Mouse (Mus musculus) G1E (cell line): ENCODE data around the gene Ppm1j.

ENCODE experiments used
- CTCF ChIP-seq: IDR thresholded peaks from 2 replicates; pipeline ENCODE4 v1.5.1; 2012; ENCODE audit warnings: low read depth, low read length, inconsistent platforms, mixed read lengths
- GATA1 ChIP-seq: IDR thresholded peaks from 2 replicates; pipeline ENCODE4 v1.6.1; 2012; ENCODE audit warnings: borderline replicate concordance, low read length, inconsistent platforms, mixed read lengths
- GATA2 ChIP-seq: IDR thresholded peaks from 2 replicates; pipeline ENCODE4 v1.6.1; 2012; ENCODE audit warnings: low read depth, low read length, inconsistent platforms, borderline replicate concordance
- POLR2AphosphoS5 ChIP-seq: IDR thresholded peaks from 2 replicates; pipeline ENCODE4 v1.6.1; 2012; ENCODE audit warnings: low read depth, low read length, inconsistent platforms; ENCODE audit not compliant: insufficient replicate concordance
- TAL1 ChIP-seq: conservative IDR thresholded peaks from 2 replicates; pipeline ENCODE4 v1.6.1; 2012; ENCODE audit warnings: low read depth, low read length, inconsistent platforms, mixed read lengths

GRCm38 (mm10) chr3:104741954-104742353, 38.9 kb upstream of the Ppm1j start:
- TF ChIP-seq CTCF (no peak), TAL1 (no peak), GATA1 (no peak), GATA2 (no peak), POLR2AphosphoS5 (no peak)
